Mouse (Mus musculus) ES-Bruce4 (cell line): ENCODE measurements around the gene Grn.

ENCODE experiments used
- CTCF ChIP-seq: IDR thresholded peaks from one replicate; pipeline ENCODE4 v1.8.1; 2011; ENCODE audit warnings: low read depth, low read length
- EP300 ChIP-seq: IDR thresholded peaks from 2 replicates; pipeline ENCODE4 v1.6.1; 2011; ENCODE audit warnings: low read depth, low read length; ENCODE audit not compliant: insufficient read depth
- POLR2A ChIP-seq: IDR thresholded peaks from one replicate; pipeline ENCODE4 v1.8.1; 2011; ENCODE audit warnings: low read length; ENCODE audit not compliant: insufficient read depth

GRCm38 (mm10) chr11:102405544-102406285, 24.4 kb upstream of the Grn start:
- no peak for TF ChIP-seq POLR2A
- TF ChIP-seq CTCF: no peak
- no peak for TF ChIP-seq EP300
